Mouse (Mus musculus) cerebellum, adult 9-11 months (tissue): ENCODE results near the gene Itgb6.

ENCODE experiments used
- DNase-seq: peaks from one replicate; pipeline ENCODE4 v3.0.0; 2022

The Itgb6 gene

GRCm38 (mm10) chr2:60711098-60711880, 11.2 kb downstream of the Itgb6 start:
- DNase-seq: no peak

- no peak for DNase-seq
These were observed 12.1 kb downstream of the Itgb6 start for GRCm38 (mm10) chr2:60710317-60710716.

- DNase-seq: no peak
These were observed 13.8 kb downstream of the Itgb6 start for GRCm38 (mm10) chr2:60708671-60709070.

- DNase-seq: no peak
These were observed 15.6 kb downstream of the Itgb6 start for GRCm38 (mm10) chr2:60706866-60707265.

- DNase-seq: no peak
These were observed 17.0 kb downstream of the Itgb6 start for GRCm38 (mm10) chr2:60705426-60705825.

- no peak for DNase-seq
These were observed 19.1 kb downstream of the Itgb6 start for GRCm38 (mm10) chr2:60703315-60703714.

GRCm38 (mm10) chr2:60700956-60701355, 21.5 kb downstream of the Itgb6 start:
- DNase-seq: no peak

GRCm38 (mm10) chr2:60700013-60700412, 22.4 kb downstream of the Itgb6 start:
- no peak for DNase-seq

- DNase-seq: no peak
These were observed 22.9 kb downstream of the Itgb6 start for GRCm38 (mm10) chr2:60699591-60699990.

GRCm38 (mm10) chr2:60698155-60698554, 24.3 kb downstream of the Itgb6 start:
- no peak for DNase-seq

- DNase-seq: no peak
These were observed 24.9 kb downstream of the Itgb6 start for GRCm38 (mm10) chr2:60697530-60697929.

- no peak for DNase-seq
These were observed 25.9 kb downstream of the Itgb6 start for GRCm38 (mm10) chr2:60696559-60696958.

- DNase-seq: no peak
These were observed 26.7 kb downstream of the Itgb6 start for GRCm38 (mm10) chr2:60695706-60696105.

- DNase-seq: no peak
These were observed 27.9 kb downstream of the Itgb6 start for GRCm38 (mm10) chr2:60694563-60694962.

- no peak for DNase-seq
These were observed 30.2 kb downstream of the Itgb6 start for GRCm38 (mm10) chr2:60692239-60692638.

- no peak for DNase-seq
These were observed 32.2 kb downstream of the Itgb6 start for GRCm38 (mm10) chr2:60690212-60690611.

GRCm38 (mm10) chr2:60688944-60689615, 33.4 kb downstream of the Itgb6 start:
- DNase-seq: no peak

GRCm38 (mm10) chr2:60688150-60688549, 34.3 kb downstream of the Itgb6 start:
- no peak for DNase-seq

GRCm38 (mm10) chr2:60685973-60686372, 36.5 kb downstream of the Itgb6 start:
- no peak for DNase-seq

GRCm38 (mm10) chr2:60684168-60684567, 38.3 kb downstream of the Itgb6 start:
- no peak for DNase-seq

GRCm38 (mm10) chr2:60682554-60682953, 39.9 kb downstream of the Itgb6 start:
- no peak for DNase-seq

GRCm38 (mm10) chr2:60674413-60674812, 48.0 kb downstream of the Itgb6 start:
- DNase-seq: no peak

- DNase-seq: no peak
These were observed 49.2 kb downstream of the Itgb6 start for GRCm38 (mm10) chr2:60672973-60673954.
